Comparison of ENCODE assay signal across 8 mouse cellular contexts in the genomic region with DNA sequence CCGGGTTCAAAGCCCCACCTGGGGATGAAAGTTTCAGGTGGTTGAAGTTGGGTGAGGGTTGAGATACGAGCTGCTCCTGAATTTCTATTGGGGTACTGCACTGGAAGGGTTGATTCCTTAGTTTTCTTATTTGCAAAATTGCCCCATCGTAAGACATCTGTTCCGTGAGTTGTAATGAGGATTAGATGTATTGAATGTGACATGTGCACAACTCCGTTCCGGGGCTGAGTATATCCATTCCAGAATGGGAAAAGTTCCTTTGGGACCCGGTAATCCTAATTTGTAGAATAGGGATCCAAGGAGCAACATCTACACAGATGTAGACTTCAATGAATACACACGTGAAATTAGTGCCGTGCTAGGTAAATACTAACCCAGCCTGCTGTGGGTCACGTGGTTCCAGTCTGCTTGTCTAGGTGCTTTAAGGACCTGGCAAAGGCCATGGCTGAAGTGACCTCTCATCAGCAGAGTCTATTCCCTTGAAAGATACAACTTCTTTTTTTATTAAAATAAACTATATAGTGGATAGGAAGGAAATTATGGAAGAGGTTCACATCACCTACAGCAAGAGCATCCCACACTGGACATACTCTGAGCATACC. TPM values are rescaled to one million over a fixed set of nuclear protein-coding genes. Genes with fewer than 3 reads are reported as not detected.
DNase-seq lines count a peak whose midpoint lies in the region; ATAC-seq and TF ChIP-seq lines count a peak whose summit lies in the region.

No protein-coding gene starts in this region.

- H3K4me3 ChIP-seq in lung, embryonic 14.5 days (ENCODE audit: low read depth, low read length), result peak overlapping the region; percentile 78
- H3K4me3 ChIP-seq in hindbrain, embryonic 11.5 days (ENCODE audit: low read depth, low read length), result peak overlapping the region; percentile 79
- peak overlapping the region; percentile 95 for H3K4me3 ChIP-seq in liver, embryonic 15.5 days (replicated peaks)
- H3K4me3 ChIP-seq in stomach, embryonic 16.5 days (replicated peaks; ENCODE audit: low read length), result peak overlapping the region; percentile 91

- no peak overlapping the region for H3K27ac ChIP-seq in lung, embryonic 14.5 days (ENCODE audit: low read depth)
- H3K27ac ChIP-seq in hindbrain, embryonic 11.5 days (ENCODE audit: low read depth, low read length), result no peak overlapping the region
- H3K27ac ChIP-seq in liver, embryonic 15.5 days (replicated peaks), result 0 out of 2 replicates have a peak overlapping the region, but pooled peaks have one; percentile 91
- peak overlapping the region; percentile 98 for H3K27ac ChIP-seq in stomach, embryonic 16.5 days (ENCODE audit: low read length)

- H3K27me3 ChIP-seq in lung, embryonic 14.5 days (ENCODE audit: insufficient read depth, low read length), result peaks cover 20% of the 10 kb centered on the region
- peaks cover 12% of the 10 kb centered on the region for H3K27me3 ChIP-seq in hindbrain, embryonic 11.5 days (ENCODE audit: control insufficient read depth, insufficient read depth, low read length)
- no peaks in the 10 kb centered on the region for H3K27me3 ChIP-seq in liver, embryonic 15.5 days
- no peaks in the 10 kb centered on the region for H3K27me3 ChIP-seq in stomach, embryonic 16.5 days (ENCODE audit: control insufficient read depth, insufficient read depth, low read length)

- peak overlapping the region; percentile 74 for H3K4me2 ChIP-seq in lung, embryonic 14.5 days
- H3K4me2 ChIP-seq in hindbrain, embryonic 11.5 days (replicated peaks; ENCODE audit: low read depth, low read length), result peak overlapping the region; percentile 99
- peak overlapping the region; percentile 87 for H3K4me2 ChIP-seq in liver, embryonic 15.5 days
- peak overlapping the region; percentile 93 for H3K4me2 ChIP-seq in stomach, embryonic 16.5 days (ENCODE audit: low read depth, low read length)

- TF ChIP-seq CTCF in lung, embryonic 14.5 days (IDR thresholded peaks at IDR 0.05; ENCODE audit: low read depth), result no peak

- DNase-seq in lung, embryonic 14.5 days, result no peak
- DNase-seq in lung, postnatal 4 days, result no peak
- DNase-seq in hindbrain, embryonic 11.5 days (ENCODE audit: low spot score), result no peak
- DNase-seq in left cerebral cortex, postnatal 14 days (ENCODE audit: low spot score in 2 of 2), result no peak
- no peak for DNase-seq in urinary bladder, adult 2 months (ENCODE audit: low spot score)

- H3K9ac ChIP-seq in lung, embryonic 14.5 days, result peak overlapping the region; percentile 84
- H3K9ac ChIP-seq in hindbrain, embryonic 11.5 days (ENCODE audit: low read depth, low read length), result no peak overlapping the region
- peak overlapping the region; percentile 72; the same call in 1 of the 2 replicates for H3K9ac ChIP-seq in liver, embryonic 15.5 days
- H3K9ac ChIP-seq in stomach, embryonic 16.5 days (ENCODE audit: low read length), result peak overlapping the region; percentile 93

- H3K36me3 ChIP-seq in lung, embryonic 14.5 days (ENCODE audit: insufficient read depth), result no peaks in the 10 kb centered on the region
- no peaks in the 10 kb centered on the region for H3K36me3 ChIP-seq in hindbrain, embryonic 11.5 days (ENCODE audit: control insufficient read depth, insufficient read depth, low read length)
- no peaks in the 10 kb centered on the region for H3K36me3 ChIP-seq in liver, embryonic 15.5 days (replicated peaks)
- no peaks in the 10 kb centered on the region for H3K36me3 ChIP-seq in stomach, embryonic 16.5 days (ENCODE audit: control insufficient read depth, insufficient read depth, low read length)

- peaks cover 17% of the 10 kb centered on the region for H3K4me1 ChIP-seq in lung, embryonic 14.5 days (ENCODE audit: insufficient read depth)
- H3K4me1 ChIP-seq in hindbrain, embryonic 11.5 days (replicated peaks; ENCODE audit: control insufficient read depth, insufficient read depth, low read length), result peaks cover 7% of the 10 kb centered on the region
- H3K4me1 ChIP-seq in liver, embryonic 15.5 days (replicated peaks), result peaks cover 48% of the 10 kb centered on the region
- peaks cover 3% of the 10 kb centered on the region for H3K4me1 ChIP-seq in stomach, embryonic 16.5 days (ENCODE audit: control insufficient read depth, insufficient read depth, low read length)

- no peaks in the 10 kb centered on the region for H3K9me3 ChIP-seq in lung, embryonic 14.5 days (ENCODE audit: low read depth, low read length)
- H3K9me3 ChIP-seq in hindbrain, embryonic 11.5 days (ENCODE audit: control insufficient read depth, low read length), result no peaks in the 10 kb centered on the region
- no peaks in the 10 kb centered on the region for H3K9me3 ChIP-seq in liver, embryonic 15.5 days (replicated peaks)
- no peaks in the 10 kb centered on the region for H3K9me3 ChIP-seq in stomach, embryonic 16.5 days (replicated peaks; ENCODE audit: control insufficient read depth, low read length)

- no peak for ATAC-seq in lung, embryonic 14.5 days (ENCODE audit: insufficient read depth)
- ATAC-seq in hindbrain, embryonic 11.5 days (ENCODE audit: low FRiP score), result no peak
- no peak for ATAC-seq in liver, embryonic 15.5 days (ENCODE audit: insufficient read depth)
- ATAC-seq in stomach, embryonic 16.5 days (ENCODE audit: insufficient read depth, low FRiP score), result no peak
- no peak for ATAC-seq in frontal cortex, adult (ENCODE audit: low TSS enrichment)

- intact Hi-C loops in left cerebral cortex, postnatal 14 days (cut with DNase I), result loop anchor here (5.0 kb wide), 1 partner anchor 43 kb away; no protein-coding TSS in a partner anchor

- 24% methylated on average over 10 of the region's 10 CpGs for WGBS in lung, embryonic 14.5 days
- 54% methylated on average over 10 of the region's 10 CpGs for WGBS in hindbrain, embryonic 11.5 days
- whole genome bisulfite sequencing in liver, embryonic 15.5 days (ENCODE audit: insufficient replicate concordance), result 47% methylated on average over 10 of the region's 10 CpGs
- WGBS in stomach, embryonic 16.5 days, result 29% methylated on average over 10 of the region's 10 CpGs

RNA-seq across cellular contexts. Expression of a gene that starts 1.3 kb away (rescaled TPM):
- 97.1 and 97.3 TPM in 2 replicates for polyA plus RNA-seq in lung, embryonic 14.5 days (2014; fragmentation: Nextera tagmentation; extraction: Ambion mirVana)
- 73.8 and 91.1 TPM in 2 replicates for polyA plus RNA-seq in hindbrain, embryonic 11.5 days (2014; fragmentation: Nextera tagmentation; extraction: Ambion mirVana)
- 48.3 and 49.4 TPM in 2 replicates for polyA plus RNA-seq in liver, embryonic 15.5 days (2015; fragmentation: Nextera tagmentation; extraction: Ambion mirVana)
- polyA plus RNA-seq in stomach, embryonic 16.5 days (2015; fragmentation: Nextera tagmentation; extraction: Ambion mirVana), result 266 and 335 TPM in 2 replicates
- total RNA-seq in left cerebral cortex, postnatal 14 days (2021), result 10 to 100 TPM; 43.6 to 47.9 TPM
- polyA plus RNA-seq in urinary bladder, adult 2 months (2012; rRNA removed), result 104 and 106 TPM in 2 replicates

Comparison
In these comparisons a context has a peak if more than half of its experiments do, and no peak if none do; other contexts are left out.
1. H3K27ac ChIP-seq: peak in liver, embryonic 15.5 days (single experiment) and stomach, embryonic 16.5 days (single experiment); none in lung, embryonic 14.5 days (single experiment) and hindbrain, embryonic 11.5 days (single experiment).
2. Peak in every context shown above with its lines, with median percentiles within 50 percentile points of each other: H3K4me2 ChIP-seq and H3K4me3 ChIP-seq.